Mouse (Mus musculus): ENCODE measurements around the gene Tab1.

GRCm38 (mm10) chr15:80087406-80088012, 45.4 kb upstream of the Tab1 start:
- no peak for TF ChIP-seq POLR2A (IDR thresholded peaks at IDR 0.05; ENCODE audit: borderline replicate concordance, insufficient read depth, low read length)
- TF ChIP-seq CTCF (IDR thresholded peaks at IDR 0.05; ENCODE audit: borderline replicate concordance, insufficient read depth, low read depth, low read length): no peak

Data from cerebellum, adult 2 months (tissue).